Mouse (Mus musculus) kidney, postnatal 0 days (tissue): ENCODE measurements around the gene Tctn1. TPM values are rescaled to one million over a fixed set of nuclear protein-coding genes. Genes with fewer than 3 reads are reported as not detected.

Source experiments
- ATAC-seq: fragments of 200-750 bp; cut with Nextera tagmentation; replicated peaks from 2 replicates; pipeline ENCODE4 v1.8.0; 2017; ENCODE audit warnings: low read depth, moderate number of reproducible peaks, moderate TSS enrichment, moderate library complexity; ENCODE audit not compliant: low FRiP score
- DNase-seq: peaks from one replicate; pipeline ENCODE4 v3.0.0-alpha.2; 2016; ENCODE audit warnings: low spot score
- H3K27ac ChIP-seq: fragments of 300-500 bp; sonication (generic); 2 replicates; pipeline ENCODE4 v1.5.1; 2014; ENCODE audit warnings: mild to moderate bottlenecking
- H3K27me3 ChIP-seq: fragments of 300-500 bp; sonication (generic); 2 replicates; pipeline ENCODE4 v1.6.1; 2014; ENCODE audit warnings: low read length, mixed read lengths; ENCODE audit not compliant: insufficient read depth
- H3K36me3 ChIP-seq: fragments of 300-500 bp; sonication (generic); 2 replicates; pipeline ENCODE4 v1.6.1; 2014; ENCODE audit warnings: low read length, mixed read lengths; ENCODE audit not compliant: insufficient read depth
- H3K4me1 ChIP-seq: fragments of 300-500 bp; sonication (generic); replicated peaks from 2 replicates; pipeline ENCODE4 v1.6.1; 2014; ENCODE audit warnings: antibody characterized with exemption, low read length, mixed read lengths; ENCODE audit not compliant: insufficient read depth
- H3K4me2 ChIP-seq: fragments of 300-500 bp; sonication (generic); 2 replicates; pipeline ENCODE4 v1.6.1; 2014; ENCODE audit warnings: mild to moderate bottlenecking, low read length, moderate library complexity, mixed read lengths
- H3K4me3 ChIP-seq: fragments of 300-500 bp; sonication (generic); replicated peaks from 2 replicates; pipeline ENCODE4 v1.5.1; 2014; ENCODE audit warnings: low read depth, low read length
- H3K9ac ChIP-seq: fragments of 300-500 bp; sonication (generic); 2 replicates; pipeline ENCODE4 v1.6.1; 2014; ENCODE audit warnings: low read depth, low read length
- H3K9me3 ChIP-seq: fragments of 300-500 bp; sonication (generic); replicated peaks from 2 replicates; pipeline ENCODE4 v1.6.1; 2016; ENCODE audit warnings: low read length, inconsistent platforms, mixed read lengths
- CTCF ChIP-seq: IDR thresholded peaks from 2 replicates; pipeline ENCODE4 v1.5.1; 2016; ENCODE audit warnings: antibody characterized with exemption, low read depth, mild to moderate bottlenecking, moderate library complexity
- WGBS: fragments of 180-500 bp; shearing (Covaris S2); extraction: QIAGEN DNeasy Blood & Tissue Kit; methylation state at CpG from one replicate; pipeline ENCODE4 v1.1.7; 2014; 5-methylcytosine and 5-hydroxymethylcytosine counted together
- polyA plus RNA-seq: library from polyadenylated mRNA; unstranded; fragments of >200 nt; fragmentation: Nextera tagmentation; extraction: Ambion mirVana; gene quantifications from 2 replicates; pipeline ENCODE4 v1.2.1, GENCODE M21; 2015

The Tctn1 gene
- polyA plus RNA-seq, 1 experiment from 2014 or later, result 5.2 TPM

DNA sequence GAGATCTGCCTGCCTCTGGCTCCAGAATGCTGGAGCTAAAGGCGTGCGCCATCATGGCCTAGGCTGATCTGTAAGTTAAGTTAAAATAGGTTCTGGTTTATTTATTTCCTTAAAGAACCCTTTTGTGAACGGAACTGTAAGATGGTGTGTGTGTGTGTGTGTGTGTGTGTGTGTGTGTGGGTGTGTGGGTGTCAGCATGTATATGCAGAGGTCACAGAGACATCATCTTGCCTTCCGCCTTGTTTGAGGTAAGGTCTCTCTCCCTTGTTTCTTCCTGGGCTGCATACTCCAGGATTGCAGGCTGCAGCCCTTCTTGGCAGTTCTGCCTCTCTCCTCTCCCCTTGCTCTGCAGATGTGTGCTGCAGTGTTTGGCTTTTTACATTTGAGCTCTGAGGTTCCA is 33.4 kb downstream of the Tctn1 start:
- Histone ChIP-seq H3K27ac (no peak overlapping the region), H3K36me3 (no peaks in the 10 kb centered on the region), H3K4me1 (0 out of 2 replicates have a peak, but pooled peaks cover 9% of the 10 kb centered on the region), H3K4me3 (no peak overlapping the region), H3K9ac (no peak overlapping the region), H3K27me3 (no peaks in the 10 kb centered on the region), H3K9me3 (0 out of 2 replicates have a peak, but pooled peaks cover 3% of the 10 kb centered on the region), H3K4me2 (no peak overlapping the region)
- 92% methylated on average over 4 of the region's 4 CpGs for WGBS
- no peak for DNase-seq
- TF ChIP-seq CTCF, result no peak
- ATAC-seq, result no peak

GRCm38 (mm10) chr5:122228772-122229171 is 35.5 kb downstream of the Tctn1 start:
- Histone ChIP-seq H3K4me2 (no peak overlapping the region), H3K4me3 (no peak overlapping the region), H3K9me3 (0 out of 2 replicates have a peak, but pooled peaks cover 3% of the 10 kb centered on the region), H3K27me3 (no peaks in the 10 kb centered on the region), H3K36me3 (no peaks in the 10 kb centered on the region), H3K4me1 (peaks cover 6% of the 10 kb centered on the region; the same call in 1 of the 2 replicates), H3K9ac (no peak overlapping the region), H3K27ac (0 out of 2 replicates have a peak overlapping the region, but pooled peaks have one; percentile 40)
- DNase-seq (peak; percentile 66), ATAC-seq (no peak)
- WGBS, result 49% methylated on average over 3 of the region's 4 CpGs
- TF ChIP-seq CTCF, result no peak

- 74% methylated on average over 3 of the region's 3 CpGs for WGBS
- no peak for TF ChIP-seq CTCF
- DNase-seq, result no peak
These were observed 35.9 kb downstream of the Tctn1 start for GRCm38 (mm10) chr5:122228271-122228765.

GRCm38 (mm10) chr5:122224291-122224690 is 40.0 kb downstream of the Tctn1 start:
- Histone ChIP-seq H3K9me3 (0 out of 2 replicates have a peak, but pooled peaks cover 3% of the 10 kb centered on the region), H3K4me1 (peaks cover 20% of the 10 kb centered on the region), H3K4me2 (no peak overlapping the region), H3K4me3 (no peak overlapping the region), H3K27ac (no peak overlapping the region), H3K36me3 (no peaks in the 10 kb centered on the region), H3K9ac (no peak overlapping the region), H3K27me3 (no peaks in the 10 kb centered on the region)
- WGBS, result 88% methylated on average over 2 of the region's 2 CpGs
- ATAC-seq, result no peak
- DNase-seq, result no peak
- no peak for TF ChIP-seq CTCF

More at GRCm38 (mm10) chr5:122228271-122228765, 35.9 kb downstream of the Tctn1 start:
- ATAC-seq, result no peak
- Histone ChIP-seq H3K36me3 (no peaks in the 10 kb centered on the region), H3K9ac (no peak overlapping the region), H3K4me2 (no peak overlapping the region), H3K4me3 (no peak overlapping the region), H3K9me3 (0 out of 2 replicates have a peak, but pooled peaks cover 3% of the 10 kb centered on the region), H3K27me3 (no peaks in the 10 kb centered on the region), H3K4me1 (peaks cover 3% of the 10 kb centered on the region; the same call in 1 of the 2 replicates), H3K27ac (no peak overlapping the region; the same call in 1 of the 2 replicates)

DNA sequence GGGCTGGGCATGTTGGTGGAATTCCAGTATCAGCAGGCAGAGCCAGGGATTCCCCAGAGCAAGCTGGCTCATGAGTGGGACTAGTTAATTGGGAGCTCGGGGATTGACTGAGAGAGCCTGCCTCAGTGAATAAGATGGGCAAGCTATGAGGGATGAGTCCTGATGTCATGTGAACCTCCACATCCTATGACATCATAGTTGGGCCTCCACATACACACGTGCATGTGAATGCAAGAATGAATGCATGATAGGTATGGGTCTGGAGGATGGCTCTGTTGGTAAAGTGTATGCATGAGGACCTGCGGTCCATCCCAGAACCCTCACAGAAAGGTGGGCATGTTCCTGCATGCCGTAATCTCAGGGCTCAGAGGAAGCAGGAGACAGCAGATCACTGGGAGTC is 43.2 kb downstream of the Tctn1 start:
- no peak overlapping the region for H3K9ac ChIP-seq
- H3K36me3 ChIP-seq, result no peaks in the 10 kb centered on the region
- 90% methylated on average over 4 of the region's 4 CpGs for WGBS
- H3K4me1 ChIP-seq, result peaks cover 23% of the 10 kb centered on the region
- H3K27me3 ChIP-seq, result no peaks in the 10 kb centered on the region
- TF ChIP-seq CTCF, result no peak
- no peak for DNase-seq
- no peak overlapping the region for H3K4me3 ChIP-seq
- H3K27ac ChIP-seq, result peak overlapping the region; percentile 75
- no peak overlapping the region for H3K4me2 ChIP-seq
- no peak for ATAC-seq
- H3K9me3 ChIP-seq, result no peaks in the 10 kb centered on the region

DNA sequence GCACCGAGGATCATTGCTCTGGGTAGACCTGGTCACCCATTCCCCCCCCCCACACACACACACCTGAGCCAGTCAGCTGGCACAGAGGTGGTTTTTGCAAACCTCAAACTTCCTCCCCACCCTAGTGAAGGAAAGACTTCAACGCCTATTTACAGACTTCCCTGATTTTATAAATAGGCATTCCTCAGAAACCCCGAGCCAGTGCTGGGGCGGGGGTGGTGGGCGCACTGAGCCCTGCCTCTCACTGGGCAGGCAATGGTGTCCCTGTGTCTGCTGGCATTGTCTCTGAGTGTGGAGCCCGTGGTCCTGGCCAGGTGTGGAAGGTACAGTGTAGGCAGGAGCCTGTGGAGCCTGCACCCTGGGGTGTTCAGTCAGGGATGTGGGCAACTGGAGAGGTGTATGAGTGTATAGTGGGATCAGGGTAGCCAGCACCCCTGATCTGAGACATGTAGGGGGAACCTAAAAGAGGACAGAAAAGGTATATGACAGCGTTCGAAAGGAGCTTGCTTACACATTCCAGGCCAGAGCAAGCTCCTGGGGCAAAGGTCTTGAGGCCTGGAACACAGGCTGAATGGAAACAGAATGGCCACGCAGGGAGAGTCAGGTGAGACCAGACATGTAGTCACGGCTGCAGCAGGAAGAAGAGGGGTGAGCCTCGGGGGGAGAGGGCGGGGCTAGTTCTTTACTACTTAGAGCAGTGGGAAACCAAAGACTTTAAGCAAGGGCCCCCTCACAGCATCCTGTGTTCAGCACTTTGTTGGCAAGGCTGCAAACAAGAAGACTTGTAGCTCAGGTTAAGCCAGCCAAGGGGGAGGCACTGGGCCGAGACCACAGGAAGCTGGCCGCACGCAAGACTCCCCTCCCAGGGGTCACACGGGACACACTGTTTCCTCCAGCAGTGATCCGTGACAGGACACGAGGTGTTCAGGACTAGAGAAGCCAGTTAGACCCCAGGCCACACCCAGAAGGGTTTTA is 44.3 kb downstream of the Tctn1 start:
- 27% methylated on average over 18 of the region's 18 CpGs for WGBS
- ATAC-seq (peak; percentile 93), DNase-seq (peak; percentile 70)
- peak overlapping the region; percentile 1; the same call in 1 of the 2 replicates for H3K9ac ChIP-seq
- TF ChIP-seq CTCF, result no peak
- peaks cover 23% of the 10 kb centered on the region; the same call in 1 of the 2 replicates for H3K4me1 ChIP-seq
- no peaks in the 10 kb centered on the region for H3K9me3 ChIP-seq
- peak overlapping the region; percentile 75 for H3K27ac ChIP-seq
- no peak overlapping the region for H3K4me3 ChIP-seq
- no peaks in the 10 kb centered on the region for H3K27me3 ChIP-seq
- no peak overlapping the region for H3K4me2 ChIP-seq
- H3K36me3 ChIP-seq, result no peaks in the 10 kb centered on the region
